Mouse (Mus musculus): Measurements from ENCODE around the gene Hmgcr. TPM values are rescaled to one million over a fixed set of nuclear protein-coding genes. Genes with fewer than 3 reads are reported as not detected.
"Not testable (repeated sequence)": the region's sequence is repeated elsewhere in the genome, so short reads cannot be mapped to it uniquely, and the experiment has no call there.

Hmgcr gene
- polyA plus RNA-seq, 1 experiment = 58.7 TPM

GRCm38 (mm10) chr13:96664419-96664974 lies 6.2 kb downstream of the Hmgcr start:
- TF ChIP-seq MYOG (IDR thresholded peaks at IDR 0.05; ENCODE audit: control insufficient read depth, extremely low read depth, insufficient read length) (no peak), CTCF (IDR thresholded peaks at IDR 0.05; ENCODE audit: control insufficient read depth, insufficient read depth, insufficient read length) (no peak), MYOD1 (IDR thresholded peaks at IDR 0.05; ENCODE audit: control insufficient read depth, insufficient read length, low read depth) (no peak), CEBPB (IDR thresholded peaks at IDR 0.05; ENCODE audit: low read depth) (no peak), FOSL1 (IDR thresholded peaks at IDR 0.05; ENCODE audit: insufficient read depth, low read length, poor library complexity, severe bottlenecking) (no peak), MAX (IDR thresholded peaks at IDR 0.05) (no peak), USF1 (IDR thresholded peaks at IDR 0.05; ENCODE audit: low read depth) (no peak)
- Histone ChIP-seq H3K27me3 (ENCODE audit: control insufficient read depth, insufficient read depth, insufficient read length) (no peaks in the 10 kb centered on the region), H3ac (ENCODE audit: control insufficient read depth, insufficient read length, low read depth) (no peak overlapping the region), H3K36me3 (ENCODE audit: control insufficient read depth, insufficient read depth) (peaks cover 97% of the 10 kb centered on the region), H3K79me2 (ENCODE audit: control insufficient read depth, insufficient read depth) (peaks cover 98% of the 10 kb centered on the region), H3K79me3 (ENCODE audit: low read depth) (peaks cover 70% of the 10 kb centered on the region), H3K4me3 (ENCODE audit: insufficient read depth, poor library complexity, severe bottlenecking) (no peak overlapping the region)

- Histone ChIP-seq H3K79me3 (ENCODE audit: low read depth) (peaks cover 56% of the 10 kb centered on the region), H3K79me2 (ENCODE audit: control insufficient read depth, insufficient read depth) (peaks cover 89% of the 10 kb centered on the region), H3K36me3 (ENCODE audit: control insufficient read depth, insufficient read depth) (peaks cover 99% of the 10 kb centered on the region)
- H3K4me3 ChIP-seq (ENCODE audit: insufficient read depth, poor library complexity, severe bottlenecking); H3ac ChIP-seq (ENCODE audit: control insufficient read depth, insufficient read length, low read depth); H3K27me3 ChIP-seq (ENCODE audit: control insufficient read depth, insufficient read depth, insufficient read length): not testable (repeated sequence)
These were observed 7.6 kb downstream of the Hmgcr start for GRCm38 (mm10) chr13:96663120-96663519.

- peaks cover 100% of the 10 kb centered on the region for H3K36me3 ChIP-seq (ENCODE audit: control insufficient read depth, insufficient read depth)
- TF ChIP-seq MYOD1 (IDR thresholded peaks at IDR 0.05; ENCODE audit: control insufficient read depth, insufficient read length, low read depth) (no peak), CEBPB (IDR thresholded peaks at IDR 0.05; ENCODE audit: low read depth) (no peak), MYOG (IDR thresholded peaks at IDR 0.05; ENCODE audit: control insufficient read depth, extremely low read depth, insufficient read length) (no peak)
- H3K4me3 ChIP-seq (ENCODE audit: insufficient read depth, poor library complexity, severe bottlenecking) = no peak overlapping the region
- no peak overlapping the region for H3ac ChIP-seq (ENCODE audit: control insufficient read depth, insufficient read length, low read depth)
- no peaks in the 10 kb centered on the region for H3K27me3 ChIP-seq (ENCODE audit: control insufficient read depth, insufficient read depth, insufficient read length)
- H3K79me2 ChIP-seq (ENCODE audit: control insufficient read depth, insufficient read depth) = peaks cover 61% of the 10 kb centered on the region
- H3K79me3 ChIP-seq (ENCODE audit: low read depth) = peaks cover 32% of the 10 kb centered on the region
These were observed 10.5 kb downstream of the Hmgcr start for GRCm38 (mm10) chr13:96660095-96660860.

- Histone ChIP-seq H3ac (ENCODE audit: control insufficient read depth, insufficient read length, low read depth) (no peak overlapping the region), H3K27me3 (ENCODE audit: control insufficient read depth, insufficient read depth, insufficient read length) (no peaks in the 10 kb centered on the region), H3K79me3 (ENCODE audit: low read depth) (peaks cover 20% of the 10 kb centered on the region), H3K4me3 (ENCODE audit: insufficient read depth, poor library complexity, severe bottlenecking) (no peak overlapping the region), H3K36me3 (ENCODE audit: control insufficient read depth, insufficient read depth) (peaks cover 100% of the 10 kb centered on the region), H3K79me2 (ENCODE audit: control insufficient read depth, insufficient read depth) (peaks cover 50% of the 10 kb centered on the region)
- no peak for TF ChIP-seq MYOD1 (IDR thresholded peaks at IDR 0.05; ENCODE audit: control insufficient read depth, insufficient read length, low read depth)
- TF ChIP-seq MAX (IDR thresholded peaks at IDR 0.05) = no peak
- no peak for TF ChIP-seq CTCF (IDR thresholded peaks at IDR 0.05; ENCODE audit: control insufficient read depth, insufficient read depth, insufficient read length)
- TF ChIP-seq USF1 (IDR thresholded peaks at IDR 0.05; ENCODE audit: low read depth) = no peak
- TF ChIP-seq CEBPB (IDR thresholded peaks at IDR 0.05; ENCODE audit: low read depth) = no peak
- no peak for TF ChIP-seq MYOG (IDR thresholded peaks at IDR 0.05; ENCODE audit: control insufficient read depth, extremely low read depth, insufficient read length)
- TF ChIP-seq FOSL1 (IDR thresholded peaks at IDR 0.05; ENCODE audit: insufficient read depth, low read length, poor library complexity, severe bottlenecking) = no peak
These were observed 11.8 kb downstream of the Hmgcr start for GRCm38 (mm10) chr13:96658936-96659335.

- peaks cover 13% of the 10 kb centered on the region for H3K79me3 ChIP-seq (ENCODE audit: low read depth)
- H3K4me3 ChIP-seq (ENCODE audit: insufficient read depth, poor library complexity, severe bottlenecking) = no peak overlapping the region
- TF ChIP-seq MAX (IDR thresholded peaks at IDR 0.05) (no peak), MYOG (IDR thresholded peaks at IDR 0.05; ENCODE audit: control insufficient read depth, extremely low read depth, insufficient read length) (no peak), CEBPB (IDR thresholded peaks at IDR 0.05; ENCODE audit: low read depth) (no peak), FOSL1 (IDR thresholded peaks at IDR 0.05; ENCODE audit: insufficient read depth, low read length, poor library complexity, severe bottlenecking) (no peak), CTCF (IDR thresholded peaks at IDR 0.05; ENCODE audit: control insufficient read depth, insufficient read depth, insufficient read length) (no peak), USF1 (IDR thresholded peaks at IDR 0.05; ENCODE audit: low read depth) (no peak), MYOD1 (IDR thresholded peaks at IDR 0.05; ENCODE audit: control insufficient read depth, insufficient read length, low read depth) (no peak)
- H3ac ChIP-seq (ENCODE audit: control insufficient read depth, insufficient read length, low read depth) = no peak overlapping the region
- H3K36me3 ChIP-seq (ENCODE audit: control insufficient read depth, insufficient read depth) = peaks cover 98% of the 10 kb centered on the region
- peaks cover 31% of the 10 kb centered on the region for H3K79me2 ChIP-seq (ENCODE audit: control insufficient read depth, insufficient read depth)
- no peaks in the 10 kb centered on the region for H3K27me3 ChIP-seq (ENCODE audit: control insufficient read depth, insufficient read depth, insufficient read length)
These were observed 14.1 kb downstream of the Hmgcr start for GRCm38 (mm10) chr13:96656673-96657072.

- H3K79me3 ChIP-seq (ENCODE audit: low read depth) = peaks cover 4% of the 10 kb centered on the region
- peaks cover 98% of the 10 kb centered on the region for H3K36me3 ChIP-seq (ENCODE audit: control insufficient read depth, insufficient read depth)
- no peak overlapping the region for H3K4me3 ChIP-seq (ENCODE audit: insufficient read depth, poor library complexity, severe bottlenecking)
- no peak for TF ChIP-seq USF1 (IDR thresholded peaks at IDR 0.05; ENCODE audit: low read depth)
- TF ChIP-seq MAX (IDR thresholded peaks at IDR 0.05) = no peak
- no peak for TF ChIP-seq CTCF (IDR thresholded peaks at IDR 0.05; ENCODE audit: control insufficient read depth, insufficient read depth, insufficient read length)
- TF ChIP-seq FOSL1 (IDR thresholded peaks at IDR 0.05; ENCODE audit: insufficient read depth, low read length, poor library complexity, severe bottlenecking) = no peak
- TF ChIP-seq CEBPB (IDR thresholded peaks at IDR 0.05; ENCODE audit: low read depth) = no peak
- no peak for TF ChIP-seq MYOD1 (IDR thresholded peaks at IDR 0.05; ENCODE audit: control insufficient read depth, insufficient read length, low read depth)
- TF ChIP-seq MYOG (IDR thresholded peaks at IDR 0.05; ENCODE audit: control insufficient read depth, extremely low read depth, insufficient read length) = no peak
- H3ac ChIP-seq (ENCODE audit: control insufficient read depth, insufficient read length, low read depth) = no peak overlapping the region
- no peaks in the 10 kb centered on the region for H3K27me3 ChIP-seq (ENCODE audit: control insufficient read depth, insufficient read depth, insufficient read length)
- H3K79me2 ChIP-seq (ENCODE audit: control insufficient read depth, insufficient read depth) = peaks cover 5% of the 10 kb centered on the region
These were observed 17.7 kb downstream of the Hmgcr start for GRCm38 (mm10) chr13:96653041-96653440.

All from C2C12 (cell line).